Mouse (Mus musculus) hindbrain, embryonic 11.5 days (tissue): ENCODE data around the gene Abhd17a. TPM values are rescaled to one million over a fixed set of nuclear protein-coding genes. Genes with fewer than 3 reads are reported as not detected.

ENCODE experiments used
- ATAC-seq: fragments of 200-750 bp; cut with Nextera tagmentation; 2 replicates; pipeline ENCODE4 v1.8.0; 2017; ENCODE audit warnings: mild to moderate bottlenecking, moderate TSS enrichment, moderate library complexity; ENCODE audit not compliant: low FRiP score
- DNase-seq: peaks from one replicate; pipeline ENCODE4 v3.0.0-alpha.2; 2015; ENCODE audit warnings: low spot score
- H3K27ac ChIP-seq: fragments of 300-500 bp; sonication (generic); 2 replicates; pipeline ENCODE4 v1.5.1; 2014; ENCODE audit warnings: mild to moderate bottlenecking, low read depth, low read length
- H3K27me3 ChIP-seq: fragments of 300-500 bp; sonication (generic); 2 replicates; pipeline ENCODE4 v1.6.1; 2014; ENCODE audit warnings: mild to moderate bottlenecking, low read length, moderate library complexity, mixed read lengths; ENCODE audit not compliant: control insufficient read depth, insufficient read depth
- H3K36me3 ChIP-seq: fragments of 300-500 bp; sonication (generic); 2 replicates; pipeline ENCODE4 v1.6.1; 2014; ENCODE audit warnings: mild to moderate bottlenecking, low read length, moderate library complexity, mixed read lengths; ENCODE audit not compliant: control insufficient read depth, insufficient read depth
- H3K4me1 ChIP-seq: fragments of 300-500 bp; sonication (generic); replicated peaks from 2 replicates; pipeline ENCODE4 v1.6.1; 2014; ENCODE audit warnings: low read length, mixed read lengths; ENCODE audit not compliant: control insufficient read depth, insufficient read depth
- H3K4me2 ChIP-seq: fragments of 300-500 bp; sonication (generic); replicated peaks from 2 replicates; pipeline ENCODE4 v1.6.1; 2014; ENCODE audit warnings: mild to moderate bottlenecking, low read depth, low read length
- H3K4me3 ChIP-seq: fragments of 300-500 bp; sonication (generic); 2 replicates; pipeline ENCODE4 v1.5.1; 2014; ENCODE audit warnings: low read depth, low read length
- H3K9ac ChIP-seq: fragments of 300-500 bp; sonication (generic); 2 replicates; pipeline ENCODE4 v1.6.1; 2014; ENCODE audit warnings: low read depth, low read length
- H3K9me3 ChIP-seq: fragments of 300-500 bp; sonication (generic); 2 replicates; pipeline ENCODE4 v1.6.1; 2016; ENCODE audit warnings: low read length; ENCODE audit not compliant: control insufficient read depth
- WGBS: fragments of 180-500 bp; shearing (Covaris S2); extraction: QIAGEN DNeasy Blood & Tissue Kit; methylation state at CpG from one replicate; pipeline ENCODE4 v1.1.7; 2014; 5-methylcytosine and 5-hydroxymethylcytosine counted together
- polyA plus RNA-seq: library from polyadenylated mRNA; unstranded; fragments of >200 nt; fragmentation: Nextera tagmentation; extraction: Ambion mirVana; gene quantifications from 2 replicates; pipeline ENCODE4 v1.2.1, GENCODE M21; 2014

The Abhd17a gene
- polyA plus RNA-seq: 98.8 and 108 TPM in 2 replicates

DNA sequence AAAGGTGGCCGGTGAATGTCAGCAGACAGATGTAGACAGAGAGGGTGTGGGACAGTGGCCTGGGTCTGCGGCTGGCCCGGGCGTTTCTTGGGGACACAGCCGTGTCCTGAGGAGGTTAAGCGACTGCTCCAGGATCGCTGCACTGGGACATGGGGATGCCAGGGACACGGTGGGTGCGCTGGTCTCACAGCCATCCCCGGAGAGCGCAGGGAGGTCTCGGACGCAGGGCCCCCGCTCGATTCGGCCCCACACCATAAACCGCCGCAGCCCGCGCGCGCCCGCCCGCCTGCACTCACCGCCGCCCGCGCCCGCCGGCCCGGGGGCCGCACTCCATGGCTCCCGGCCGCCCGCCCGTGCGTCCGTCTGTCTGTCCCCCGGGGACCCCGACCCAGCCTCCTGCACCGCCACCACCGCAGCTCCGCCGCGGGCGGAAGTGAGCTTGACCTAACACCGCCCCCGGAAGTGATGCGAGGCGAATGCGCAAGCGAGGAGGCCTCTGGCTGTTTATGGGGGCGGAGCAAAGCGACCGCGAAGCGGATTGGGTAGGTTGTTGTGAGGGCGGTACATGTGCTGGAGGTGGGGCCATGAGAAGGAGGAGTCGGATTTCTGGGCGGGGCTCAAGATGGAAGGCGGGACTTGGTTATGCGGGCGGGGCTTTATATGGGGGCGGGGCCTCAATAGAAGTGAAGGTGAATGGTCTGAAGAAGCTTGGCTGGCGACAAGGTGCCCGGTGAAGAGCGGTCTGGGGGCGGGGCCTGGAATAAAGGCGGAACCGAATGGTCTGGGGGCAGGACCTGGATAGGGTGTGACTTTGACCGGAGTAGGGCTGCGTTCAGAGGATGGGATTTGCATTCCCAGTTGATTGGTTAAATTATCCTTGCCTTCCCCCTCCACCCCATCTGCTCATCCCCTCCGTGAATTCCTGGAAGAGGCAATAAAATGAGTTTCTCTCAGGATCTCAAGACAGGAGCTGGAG is at the start of gene Abhd17a:
Gene Abhd17a, minus strand, starts transcription at position 463 of the 976 bp plus-strand sequence.
- Histone ChIP-seq H3K9ac (peak within 1 kb of the TSS; percentile 87), H3K27me3 (no peaks in the 10 kb centered on the region), H3K4me1 (peaks cover 4% of the 10 kb centered on the region), H3K4me2 (peak within 1 kb of the TSS; percentile 96), H3K36me3 (no peaks in the 10 kb centered on the region), H3K9me3 (no peaks in the 10 kb centered on the region), H3K4me3 (peak within 1 kb of the TSS; percentile 93), H3K27ac (peak within 1 kb of the TSS; percentile 56; the same call in 1 of the 2 replicates)
- under 1% methylated on average over 69 of the region's 73 CpGs for WGBS
- ATAC-seq (peak; percentile 97), DNase-seq (peak; percentile 98)

DNA sequence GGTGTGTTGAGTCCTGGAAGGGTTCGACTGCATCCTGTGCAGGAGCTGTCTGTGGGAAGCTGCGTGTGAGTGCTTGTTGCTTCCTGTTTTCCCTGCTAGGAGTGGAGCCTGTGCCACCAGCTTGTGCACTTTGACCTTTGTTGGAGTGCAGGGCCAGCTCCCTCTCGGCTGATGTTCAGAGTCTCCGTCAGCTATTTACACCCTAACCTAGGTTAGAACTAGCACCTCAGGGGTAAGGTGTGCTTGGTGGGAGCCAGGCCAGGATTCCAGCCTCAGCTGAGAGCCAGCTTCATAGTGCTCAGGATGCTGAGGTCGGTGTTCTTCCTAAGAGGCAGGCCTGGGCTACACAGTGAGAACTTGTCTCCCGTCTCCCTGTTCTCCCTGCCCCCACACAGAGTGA is 45.2 kb upstream of the Abhd17a start:
- ATAC-seq (no peak), DNase-seq (no peak)
- no peaks in the 10 kb centered on the region for H3K27me3 ChIP-seq
- no peak overlapping the region for H3K9ac ChIP-seq
- no peaks in the 10 kb centered on the region for H3K4me1 ChIP-seq
- no peak overlapping the region for H3K4me2 ChIP-seq
- 88% methylated on average over 6 of the region's 6 CpGs for WGBS
- H3K9me3 ChIP-seq: no peaks in the 10 kb centered on the region
- no peak overlapping the region for H3K27ac ChIP-seq
- H3K36me3 ChIP-seq: peaks cover 23% of the 10 kb centered on the region
- H3K4me3 ChIP-seq: no peak overlapping the region

DNA sequence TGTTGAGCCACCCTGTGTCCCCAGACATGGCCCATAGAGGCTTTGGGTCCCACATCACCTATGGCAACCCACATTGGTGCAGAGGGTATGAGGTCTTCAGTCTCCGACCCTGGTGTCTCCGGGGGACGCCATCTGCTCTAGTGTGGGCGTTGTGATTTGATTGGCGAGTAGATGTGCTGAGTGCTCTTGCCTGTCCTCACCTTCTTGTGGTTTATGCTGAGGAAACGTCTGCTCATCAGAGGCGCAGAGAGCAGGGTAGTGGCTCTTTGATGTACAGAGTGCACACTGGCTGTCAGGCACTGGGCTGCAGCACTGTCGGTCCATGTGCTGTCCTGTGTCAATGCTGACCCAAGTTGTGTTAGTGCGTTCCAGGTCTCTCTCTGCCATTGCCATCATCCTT is 38.8 kb upstream of the Abhd17a start:
- Histone ChIP-seq H3K4me1 (peaks cover 7% of the 10 kb centered on the region), H3K27me3 (no peaks in the 10 kb centered on the region), H3K27ac (no peak overlapping the region), H3K4me2 (no peak overlapping the region), H3K9me3 (no peaks in the 10 kb centered on the region), H3K4me3 (no peak overlapping the region), H3K36me3 (no peaks in the 10 kb centered on the region), H3K9ac (no peak overlapping the region)
- 85% methylated on average over 9 of the region's 9 CpGs for WGBS
- ATAC-seq (no peak), DNase-seq (no peak)

DNA sequence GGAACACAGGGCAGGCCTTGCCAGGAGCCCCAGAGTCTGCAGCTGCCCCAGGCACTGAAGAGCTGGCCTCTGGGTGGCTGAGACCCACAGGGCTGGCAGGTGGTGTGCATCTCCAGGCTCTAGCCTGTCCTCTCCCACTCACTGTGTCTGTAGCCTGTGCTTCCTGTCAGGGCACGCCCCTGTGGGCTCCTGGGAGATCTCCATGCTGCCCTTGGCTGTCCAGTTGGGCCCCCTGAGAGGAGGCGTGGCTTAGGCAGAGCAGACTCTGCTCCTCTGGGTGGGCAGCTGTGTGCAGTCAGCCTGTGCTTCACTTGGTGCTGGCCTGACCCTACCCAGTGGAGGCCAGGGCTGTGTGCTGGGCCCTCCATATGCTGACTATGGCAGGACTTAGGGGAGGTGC is 37.5 kb upstream of the Abhd17a start:
- peak; percentile 8 for DNase-seq
- H3K4me2 ChIP-seq: no peak overlapping the region
- H3K9ac ChIP-seq: no peak overlapping the region
- WGBS: 73% methylated on average over 2 of the region's 2 CpGs
- H3K27me3 ChIP-seq: no peaks in the 10 kb centered on the region
- no peaks in the 10 kb centered on the region for H3K36me3 ChIP-seq
- peaks cover 8% of the 10 kb centered on the region for H3K4me1 ChIP-seq
- H3K9me3 ChIP-seq: no peaks in the 10 kb centered on the region
- H3K4me3 ChIP-seq: no peak overlapping the region
- ATAC-seq: no peak
- H3K27ac ChIP-seq: no peak overlapping the region

DNA sequence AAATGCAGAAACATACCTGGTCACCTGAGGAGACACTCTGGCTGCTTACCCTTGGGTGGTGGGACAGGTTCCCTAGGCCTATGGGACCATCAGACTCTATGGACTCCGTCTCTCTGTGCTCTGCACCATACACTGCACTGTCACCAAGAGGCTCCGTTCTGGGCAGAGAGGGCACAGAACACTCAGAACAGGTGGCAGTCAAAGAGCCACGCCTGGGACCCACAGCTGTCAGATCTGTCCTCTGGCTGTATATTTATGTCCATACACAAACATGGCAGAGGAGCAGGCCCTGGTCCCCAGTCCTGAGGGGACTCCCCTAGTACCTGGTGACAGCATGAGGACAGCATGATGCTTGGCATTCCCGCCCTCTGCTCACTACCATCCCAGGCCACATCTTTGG is 35.6 kb upstream of the Abhd17a start:
- no peaks in the 10 kb centered on the region for H3K36me3 ChIP-seq
- peaks cover 8% of the 10 kb centered on the region for H3K4me1 ChIP-seq
- no peak overlapping the region for H3K9ac ChIP-seq
- no peak overlapping the region for H3K4me3 ChIP-seq
- H3K9me3 ChIP-seq: no peaks in the 10 kb centered on the region
- no peak for DNase-seq
- ATAC-seq: no peak
- H3K27ac ChIP-seq: no peak overlapping the region
- 86% methylated on average over 4 of the region's 4 CpGs for WGBS
- no peaks in the 10 kb centered on the region for H3K27me3 ChIP-seq
- H3K4me2 ChIP-seq: no peak overlapping the region

DNA sequence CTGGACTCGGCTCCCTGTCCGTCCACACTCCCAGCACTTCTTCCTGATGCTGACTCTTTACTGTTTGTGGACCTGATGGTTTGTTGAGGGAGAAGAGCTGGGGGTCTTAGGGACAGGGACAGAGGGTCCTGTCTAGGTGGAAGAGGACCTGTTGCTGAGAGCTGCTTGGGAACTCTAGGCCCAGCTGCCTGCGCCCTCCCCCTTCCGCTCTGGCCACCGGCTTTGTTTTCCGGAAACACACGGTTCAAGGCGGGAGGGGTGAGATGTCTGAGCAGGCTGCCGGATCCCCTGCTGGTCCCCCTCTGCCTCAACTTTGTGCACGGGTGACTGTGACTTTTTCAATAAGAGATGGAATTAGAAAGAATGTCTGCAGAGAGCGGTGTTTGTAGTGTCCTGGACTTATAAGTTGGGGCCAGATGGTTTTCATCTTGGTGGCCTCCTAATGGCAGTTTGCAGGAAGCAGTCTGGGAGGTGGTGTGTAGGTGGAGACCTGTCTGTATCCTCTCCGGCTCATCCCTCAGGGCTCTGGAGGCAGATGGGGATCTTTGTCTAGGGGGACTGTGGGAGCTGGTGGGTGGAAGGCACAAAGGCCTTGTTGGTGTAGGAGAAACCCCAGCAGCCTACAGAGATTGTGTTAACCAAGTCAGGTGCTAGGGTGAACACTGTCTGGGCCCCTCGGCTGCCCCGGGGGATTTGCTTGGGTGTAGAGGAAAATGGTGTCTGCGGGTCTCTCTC is 33.5 kb upstream of the Abhd17a start:
- DNase-seq: peak; percentile 62
- Histone ChIP-seq H3K4me2 (peak overlapping the region; percentile 97), H3K4me3 (peak overlapping the region; percentile 85), H3K27me3 (no peaks in the 10 kb centered on the region), H3K4me1 (peaks cover 6% of the 10 kb centered on the region), H3K9ac (peak overlapping the region; percentile 91), H3K27ac (peak overlapping the region; percentile 94), H3K36me3 (no peaks in the 10 kb centered on the region), H3K9me3 (no peaks in the 10 kb centered on the region)
- WGBS: 16% methylated on average over 15 of the region's 15 CpGs
- ATAC-seq: no peak

DNA sequence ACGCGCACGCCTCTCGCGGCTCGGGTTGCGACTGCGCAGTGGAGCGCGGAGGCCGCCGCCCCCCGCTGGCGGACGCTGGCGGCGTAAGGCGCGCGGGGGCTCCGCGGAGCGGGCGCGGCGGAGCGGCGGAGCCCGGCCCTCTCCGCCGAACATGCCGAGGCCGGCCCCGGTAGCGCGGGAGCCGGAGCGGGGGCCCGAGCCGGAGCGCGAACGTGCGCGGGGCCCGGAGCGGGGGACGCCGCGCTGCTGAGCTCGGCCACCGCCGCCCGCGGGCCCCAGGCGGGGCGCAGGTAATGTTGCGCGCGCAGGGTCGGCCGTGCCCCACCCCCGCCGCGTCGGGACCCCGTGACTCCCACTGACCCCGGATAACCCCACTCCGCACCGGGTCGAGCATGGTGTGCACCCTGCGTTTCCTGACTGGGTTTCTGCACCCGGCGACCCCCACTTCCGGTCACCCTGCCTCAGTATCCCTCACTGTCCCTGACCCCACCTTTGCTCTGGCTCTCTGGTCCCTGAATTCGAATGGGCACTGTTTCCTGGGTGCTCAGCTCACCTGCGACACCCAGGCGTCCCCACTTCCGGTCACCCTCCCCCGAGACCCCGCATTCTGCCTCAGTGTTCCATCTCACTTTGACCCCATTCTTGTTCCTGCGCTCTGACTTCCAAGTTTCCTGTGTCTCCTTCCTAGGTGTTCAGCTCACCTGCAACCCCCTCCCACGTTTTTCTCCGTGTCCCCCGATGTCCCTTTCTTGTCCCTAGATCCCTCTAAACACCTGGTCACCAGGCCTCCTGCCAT is 32.7 kb upstream of the Abhd17a start, which contains the start of gene Csnk1g2:
Gene Csnk1g2, plus strand, starts transcription at position 178 of the 796 bp plus-strand sequence.
- DNase-seq (no peak), ATAC-seq (no peak; the same call in none of the 2 replicates)
- under 1% methylated on average over 81 of the region's 85 CpGs for WGBS
- Histone ChIP-seq H3K9ac (peak within 1 kb of the TSS; percentile 91), H3K9me3 (no peaks in the 10 kb centered on the region), H3K4me1 (peaks cover 6% of the 10 kb centered on the region), H3K27me3 (no peaks in the 10 kb centered on the region), H3K4me2 (peak within 1 kb of the TSS; percentile 97), H3K36me3 (no peaks in the 10 kb centered on the region), H3K27ac (peak within 1 kb of the TSS; percentile 94), H3K4me3 (peak within 1 kb of the TSS; percentile 85)
